Mouse (Mus musculus) MN1 (cell line): ENCODE data around the gene 1700125H20Rik.

ENCODE experiments used
- DNase-seq: peaks from one replicate; pipeline ENCODE4 v3.0.0-alpha.2; 2016; ENCODE audit warnings: low spot score

The 1700125H20Rik gene

DNA sequence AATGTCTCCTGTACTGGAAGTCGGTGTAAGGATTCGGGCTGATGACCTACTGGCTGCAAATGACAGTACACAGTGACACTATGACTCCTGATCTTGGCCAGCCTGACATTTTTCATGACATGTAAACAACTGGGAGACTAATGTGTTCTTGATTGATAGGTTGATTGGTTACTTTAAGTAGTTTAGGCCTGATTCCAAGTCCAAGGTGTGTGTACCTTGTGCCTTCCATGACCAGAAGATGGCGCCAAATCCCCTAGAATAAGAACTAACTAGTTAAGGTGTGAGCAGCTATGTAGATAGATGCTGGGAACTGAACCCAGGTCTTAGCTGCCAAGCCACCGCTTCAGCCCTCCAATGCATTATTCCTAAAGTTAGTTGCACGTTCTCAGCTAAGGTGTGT is 13.9 kb downstream of the 1700125H20Rik start:
- peak; percentile 28 for DNase-seq

- no peak for DNase-seq
Observed at GRCm38 (mm10) chr11:85184839-85185238, 14.6 kb downstream of the 1700125H20Rik start.

- DNase-seq: no peak
Observed at GRCm38 (mm10) chr11:85189110-85189509, 18.9 kb downstream of the 1700125H20Rik start.

GRCm38 (mm10) chr11:85190741-85191140 is 20.5 kb downstream of the 1700125H20Rik start:
- no peak for DNase-seq

- DNase-seq: no peak
Observed at GRCm38 (mm10) chr11:85194206-85194605, 24.0 kb downstream of the 1700125H20Rik start.

GRCm38 (mm10) chr11:85196046-85196445 is 25.8 kb downstream of the 1700125H20Rik start:
- DNase-seq: no peak

DNA sequence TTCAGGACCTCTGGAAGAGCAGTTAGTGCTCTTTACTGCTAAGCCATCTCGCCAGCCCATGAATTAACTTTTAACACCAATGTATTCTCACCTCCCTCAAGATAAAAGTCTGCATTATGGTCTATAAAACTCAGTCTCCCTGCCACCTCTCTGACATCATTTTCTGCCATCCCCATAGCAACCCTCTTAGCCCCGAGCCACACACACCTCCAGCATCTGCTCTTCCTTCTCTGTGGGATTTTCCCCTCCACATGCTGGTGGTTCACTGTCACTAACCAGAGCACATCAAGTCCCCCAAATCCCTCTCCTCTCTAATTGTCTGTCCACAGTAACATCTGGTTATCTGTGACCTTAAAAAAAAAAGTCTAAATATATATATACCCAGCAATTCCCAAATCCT is 28.7 kb downstream of the 1700125H20Rik start:
- DNase-seq: no peak

DNA sequence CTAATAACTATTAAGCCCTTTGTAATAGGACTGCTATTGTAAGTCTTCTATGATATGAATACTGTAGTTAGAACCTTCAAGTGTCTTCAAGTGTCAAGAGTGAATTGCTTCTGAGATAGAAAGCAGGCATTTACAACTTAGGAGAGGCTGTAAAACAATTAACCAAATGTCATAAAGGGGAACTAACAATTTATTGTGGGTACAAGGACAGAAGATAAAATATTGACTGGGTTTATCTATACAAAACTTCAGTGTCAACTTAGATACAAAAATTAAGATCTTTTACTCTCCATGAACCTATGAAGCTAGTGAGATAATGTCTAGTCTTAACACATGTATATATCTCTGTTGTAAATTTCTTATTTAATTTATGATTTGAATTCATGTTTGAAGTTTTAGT is 36.0 kb downstream of the 1700125H20Rik start:
- DNase-seq: no peak

DNA sequence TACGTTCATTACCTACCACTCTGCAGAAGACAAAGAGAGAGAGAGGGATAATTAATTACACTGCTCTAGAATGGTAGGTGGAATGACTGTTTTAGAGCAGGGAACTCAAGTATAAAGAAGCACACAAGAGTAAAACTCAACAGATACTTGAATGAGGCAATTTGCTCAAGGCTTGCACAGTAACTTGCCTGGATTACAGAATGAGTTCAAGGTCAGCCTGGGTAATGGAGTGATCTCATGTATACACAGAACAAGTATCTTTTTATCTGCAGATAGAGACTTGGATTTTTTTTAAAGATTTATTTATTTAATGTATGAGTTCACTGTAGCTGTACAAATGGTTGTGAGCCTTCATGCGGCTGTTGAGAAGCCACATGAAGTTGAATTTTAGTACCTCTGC is 40.9 kb downstream of the 1700125H20Rik start:
- no peak for DNase-seq

DNA sequence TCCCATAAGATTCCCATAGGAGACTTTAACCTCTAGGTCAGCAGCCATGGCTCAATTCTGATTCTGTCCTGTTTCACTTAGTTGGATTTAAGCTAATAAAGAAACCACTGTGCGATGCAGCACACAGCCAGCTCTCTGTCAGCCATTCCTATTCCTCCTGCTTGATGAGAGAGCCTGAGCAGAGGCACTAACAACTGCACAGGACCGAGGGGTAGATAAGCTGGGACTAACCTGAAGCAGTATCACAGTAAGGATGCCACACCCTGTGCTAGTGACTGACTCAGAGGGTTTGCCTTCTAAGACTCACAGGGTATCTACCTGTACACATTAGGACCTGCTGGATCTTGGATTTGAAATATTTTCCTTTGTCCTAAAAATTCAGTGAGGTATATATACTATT is 43.0 kb downstream of the 1700125H20Rik start:
- DNase-seq: no peak

- DNase-seq: no peak
Observed at GRCm38 (mm10) chr11:85214679-85215078, 44.5 kb downstream of the 1700125H20Rik start.

DNA sequence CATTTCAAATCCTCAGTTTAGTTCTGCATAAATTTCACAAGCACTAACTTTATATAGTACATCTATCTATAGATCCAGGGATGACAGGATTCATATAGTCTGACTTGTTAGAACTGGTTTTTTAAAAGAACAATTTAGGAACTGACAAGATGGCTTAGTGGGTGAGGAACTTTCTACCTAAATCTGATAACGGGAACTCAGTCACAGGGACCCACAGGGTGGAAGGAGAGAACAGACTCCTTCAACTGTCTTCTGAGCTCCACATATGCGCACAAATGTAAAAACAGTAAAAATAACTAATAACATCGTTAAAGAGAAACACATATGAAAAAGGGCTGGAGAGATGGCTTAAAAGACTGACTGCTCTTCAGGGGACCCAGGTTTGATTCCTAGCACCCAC is 48.8 kb downstream of the 1700125H20Rik start:
- no peak for DNase-seq

GRCm38 (mm10) chr11:85222561-85222960 is 52.4 kb downstream of the 1700125H20Rik start:
- DNase-seq: no peak

- no peak for DNase-seq
Observed at GRCm38 (mm10) chr11:85223248-85223647, 53.0 kb downstream of the 1700125H20Rik start.
